Mouse (Mus musculus): ENCODE measurements around the gene Camk1. TPM values are rescaled to one million over a fixed set of nuclear protein-coding genes. Genes with fewer than 3 reads are reported as not detected.
A peak's percentile ranks its signal among the peaks of the same experiment; 100 is the strongest.

The Camk1 gene
- polyA plus RNA-seq, 1 experiment from 2014 or later: 132 TPM

DNA sequence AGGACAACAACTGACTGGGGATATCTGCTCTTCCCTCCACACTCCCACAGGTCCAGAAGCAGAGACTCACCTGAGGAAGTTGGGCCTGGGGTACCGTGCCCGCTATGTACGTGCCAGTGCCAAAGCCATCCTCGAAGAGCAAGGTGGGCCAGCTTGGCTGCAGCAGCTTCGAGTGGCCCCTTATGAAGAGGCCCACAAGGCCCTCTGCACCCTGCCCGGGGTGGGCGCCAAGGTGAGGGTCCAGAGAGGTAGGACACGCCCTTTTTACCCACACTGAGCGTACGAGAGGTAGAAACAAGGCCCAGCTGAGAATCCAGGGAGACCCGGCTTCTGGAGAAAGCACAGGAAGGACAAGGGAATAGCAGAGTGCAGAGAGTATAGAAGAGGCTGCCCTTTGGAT is 12.1 kb downstream of the Camk1 start:
- Histone ChIP-seq H3K4me1 (ENCODE audit: control insufficient read depth, insufficient read depth, low read length) (peaks cover 8% of the 10 kb centered on the region), H3K27ac (ENCODE audit: low read length) (no peak overlapping the region), H3K27me3 (ENCODE audit: control insufficient read depth, insufficient read depth, low read depth, low read length) (no peaks in the 10 kb centered on the region), H3K9me3 (replicated peaks; ENCODE audit: control insufficient read depth, low read length, poor library complexity, severe bottlenecking) (no peaks in the 10 kb centered on the region), H3K4me3 (ENCODE audit: low read depth, low read length) (no peak overlapping the region), H3K4me2 (ENCODE audit: low read length) (no peak overlapping the region), H3K36me3 (ENCODE audit: control insufficient read depth, insufficient read depth, low read length) (0 out of 2 replicates have a peak, but pooled peaks cover 9% of the 10 kb centered on the region), H3K9ac (ENCODE audit: low read depth, low read length) (no peak overlapping the region)
- WGBS: 93% methylated on average over 11 of the region's 11 CpGs
- no peak for ATAC-seq

DNA sequence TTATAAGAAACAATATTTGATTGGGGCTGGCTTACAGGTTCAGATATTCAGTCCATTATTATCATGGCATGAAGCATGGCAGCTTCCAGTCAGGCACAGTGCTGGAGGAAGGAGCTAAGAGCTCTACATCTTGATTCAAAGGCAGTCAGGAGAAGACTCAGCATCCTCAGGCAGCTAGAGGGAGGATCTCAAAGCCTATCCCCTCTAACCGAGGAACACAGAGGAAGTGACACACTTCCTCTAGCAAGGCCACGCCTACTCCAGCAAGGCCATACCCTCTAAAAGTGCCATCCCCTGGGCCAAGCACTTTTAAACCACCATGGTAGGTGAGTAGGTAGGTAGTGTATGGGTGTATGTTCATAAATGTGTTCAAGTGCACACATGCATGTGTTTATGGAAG is 13.2 kb downstream of the Camk1 start:
- Histone ChIP-seq H3K27me3 (ENCODE audit: control insufficient read depth, insufficient read depth, low read depth, low read length) (no peaks in the 10 kb centered on the region), H3K36me3 (ENCODE audit: control insufficient read depth, insufficient read depth, low read length) (no peaks in the 10 kb centered on the region), H3K4me2 (ENCODE audit: low read length) (no peak overlapping the region), H3K9me3 (replicated peaks; ENCODE audit: control insufficient read depth, low read length, poor library complexity, severe bottlenecking) (no peaks in the 10 kb centered on the region), H3K4me1 (ENCODE audit: control insufficient read depth, insufficient read depth, low read length) (peaks cover 13% of the 10 kb centered on the region), H3K27ac (ENCODE audit: low read length) (no peak overlapping the region), H3K9ac (ENCODE audit: low read depth, low read length) (no peak overlapping the region), H3K4me3 (ENCODE audit: low read depth, low read length) (no peak overlapping the region)
- ATAC-seq: no peak
- 56% methylated on average over 2 of the region's 2 CpGs for WGBS

GRCm38 (mm10) chr6:113329396-113329795 is 14.4 kb downstream of the Camk1 start:
- H3K4me1 ChIP-seq (ENCODE audit: control insufficient read depth, insufficient read depth, low read length): peaks cover 15% of the 10 kb centered on the region
- H3K4me2 ChIP-seq (ENCODE audit: low read length): no peak overlapping the region
- no peaks in the 10 kb centered on the region for H3K9me3 ChIP-seq (replicated peaks; ENCODE audit: control insufficient read depth, low read length, poor library complexity, severe bottlenecking)
- no peaks in the 10 kb centered on the region for H3K27me3 ChIP-seq (ENCODE audit: control insufficient read depth, insufficient read depth, low read depth, low read length)
- H3K36me3 ChIP-seq (ENCODE audit: control insufficient read depth, insufficient read depth, low read length): 0 out of 2 replicates have a peak, but pooled peaks cover under 1% of the 10 kb centered on the region
- no peak overlapping the region for H3K27ac ChIP-seq (ENCODE audit: low read length)
- 100% methylated on average over 1 of the region's 1 CpGs for WGBS
- H3K9ac ChIP-seq (ENCODE audit: low read depth, low read length): no peak overlapping the region
- ATAC-seq: no peak
- no peak overlapping the region for H3K4me3 ChIP-seq (ENCODE audit: low read depth, low read length)

GRCm38 (mm10) chr6:113326533-113327315 is 17.1 kb downstream of the Camk1 start, which contains the start of gene Ogg1:
Ogg1 (plus strand) TSS chr6:113326972.
- H3K27me3 ChIP-seq (ENCODE audit: control insufficient read depth, insufficient read depth, low read depth, low read length): no peaks in the 10 kb centered on the region
- ATAC-seq: peak; percentile 99

GRCm38 (mm10) chr6:113315972-113316371 is 27.8 kb downstream of the Camk1 start:
- Histone ChIP-seq H3K36me3 (ENCODE audit: control insufficient read depth, insufficient read depth, low read length) (peaks cover 57% of the 10 kb centered on the region), H3K27me3 (ENCODE audit: control insufficient read depth, insufficient read depth, low read depth, low read length) (no peaks in the 10 kb centered on the region), H3K9ac (ENCODE audit: low read depth, low read length) (no peak overlapping the region), H3K4me2 (ENCODE audit: low read length) (no peak overlapping the region), H3K4me1 (ENCODE audit: control insufficient read depth, insufficient read depth, low read length) (no peaks in the 10 kb centered on the region), H3K9me3 (replicated peaks; ENCODE audit: control insufficient read depth, low read length, poor library complexity, severe bottlenecking) (no peaks in the 10 kb centered on the region), H3K27ac (ENCODE audit: low read length) (no peak overlapping the region), H3K4me3 (ENCODE audit: low read depth, low read length) (no peak overlapping the region)
- no peak for ATAC-seq
- WGBS: 97% methylated on average over 3 of the region's 3 CpGs

More at GRCm38 (mm10) chr6:113326533-113327315, 17.1 kb downstream of the Camk1 start, which contains the start of gene Ogg1:
- Histone ChIP-seq H3K4me2 (ENCODE audit: low read length) (peak within 1 kb of the TSS; percentile 92), H3K36me3 (ENCODE audit: control insufficient read depth, insufficient read depth, low read length) (peaks cover 21% of the 10 kb centered on the region; the same call in 1 of the 2 replicates), H3K9ac (ENCODE audit: low read depth, low read length) (peak within 1 kb of the TSS; percentile 69), H3K27ac (ENCODE audit: low read length) (peak within 1 kb of the TSS; percentile 83), H3K9me3 (replicated peaks; ENCODE audit: control insufficient read depth, low read length, poor library complexity, severe bottlenecking) (no peaks in the 10 kb centered on the region), H3K4me3 (ENCODE audit: low read depth, low read length) (peak within 1 kb of the TSS; percentile 58), H3K4me1 (ENCODE audit: control insufficient read depth, insufficient read depth, low read length) (peaks cover 15% of the 10 kb centered on the region)
- under 1% methylated on average over 52 of the region's 52 CpGs for WGBS

DNA sequence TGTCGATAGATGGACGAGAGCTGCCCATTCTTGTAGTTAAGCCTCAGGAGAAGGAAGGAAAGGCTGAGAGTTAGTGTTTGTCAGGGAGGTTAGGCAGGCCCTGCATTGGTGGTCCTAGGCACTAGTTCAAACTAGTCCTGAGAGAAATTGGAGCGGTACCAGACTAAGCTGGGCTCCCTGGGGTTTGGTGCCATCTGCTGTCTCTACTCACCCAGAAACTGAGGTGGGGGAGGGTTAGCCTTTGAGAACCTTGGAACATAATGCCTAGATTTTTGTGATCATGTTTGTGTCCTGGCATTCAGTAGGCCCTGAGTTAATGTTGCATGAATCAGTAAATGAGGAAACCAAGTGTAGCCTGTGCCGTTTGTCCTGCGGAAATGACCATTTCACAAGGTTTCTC is 35.6 kb downstream of the Camk1 start:
- Histone ChIP-seq H3K4me3 (ENCODE audit: low read depth, low read length) (peak overlapping the region; percentile 97), H3K27ac (ENCODE audit: low read length) (no peak overlapping the region), H3K27me3 (ENCODE audit: control insufficient read depth, insufficient read depth, low read depth, low read length) (no peaks in the 10 kb centered on the region), H3K36me3 (ENCODE audit: control insufficient read depth, insufficient read depth, low read length) (peaks cover 6% of the 10 kb centered on the region; the same call in 1 of the 2 replicates), H3K4me2 (ENCODE audit: low read length) (peak overlapping the region; percentile 98), H3K4me1 (ENCODE audit: control insufficient read depth, insufficient read depth, low read length) (peaks cover 17% of the 10 kb centered on the region), H3K9ac (ENCODE audit: low read depth, low read length) (peak overlapping the region; percentile 96), H3K9me3 (replicated peaks; ENCODE audit: control insufficient read depth, low read length, poor library complexity, severe bottlenecking) (no peaks in the 10 kb centered on the region)
- no peak for ATAC-seq
- 37% methylated on average over 5 of the region's 5 CpGs for WGBS

- peaks cover 17% of the 10 kb centered on the region for H3K4me1 ChIP-seq (ENCODE audit: control insufficient read depth, insufficient read depth, low read length)
- H3K4me2 ChIP-seq (ENCODE audit: low read length): peak overlapping the region; percentile 98
- H3K9me3 ChIP-seq (replicated peaks; ENCODE audit: control insufficient read depth, low read length, poor library complexity, severe bottlenecking): no peaks in the 10 kb centered on the region
- peak overlapping the region; percentile 99 for H3K27ac ChIP-seq (ENCODE audit: low read length)
- WGBS: under 1% methylated on average over 34 of the region's 34 CpGs
- peak; percentile 2; the same call in 1 of the 2 replicates for ATAC-seq
- peak overlapping the region; percentile 97 for H3K4me3 ChIP-seq (ENCODE audit: low read depth, low read length)
- peaks cover 6% of the 10 kb centered on the region; the same call in 1 of the 2 replicates for H3K36me3 ChIP-seq (ENCODE audit: control insufficient read depth, insufficient read depth, low read length)
- peak overlapping the region; percentile 96 for H3K9ac ChIP-seq (ENCODE audit: low read depth, low read length)
- H3K27me3 ChIP-seq (ENCODE audit: control insufficient read depth, insufficient read depth, low read depth, low read length): no peaks in the 10 kb centered on the region
Observed at GRCm38 (mm10) chr6:113307481-113308121, 36.2 kb downstream of the Camk1 start.

- Histone ChIP-seq H3K4me1 (ENCODE audit: control insufficient read depth, insufficient read depth, low read length) (peaks cover 17% of the 10 kb centered on the region), H3K27ac (ENCODE audit: low read length) (peak within 1 kb of the TSS; percentile 99), H3K27me3 (ENCODE audit: control insufficient read depth, insufficient read depth, low read depth, low read length) (no peaks in the 10 kb centered on the region), H3K9ac (ENCODE audit: low read depth, low read length) (peak within 1 kb of the TSS; percentile 96), H3K9me3 (replicated peaks; ENCODE audit: control insufficient read depth, low read length, poor library complexity, severe bottlenecking) (no peaks in the 10 kb centered on the region), H3K4me3 (ENCODE audit: low read depth, low read length) (peak within 1 kb of the TSS; percentile 97), H3K4me2 (ENCODE audit: low read length) (peak within 1 kb of the TSS; percentile 98), H3K36me3 (ENCODE audit: control insufficient read depth, insufficient read depth, low read length) (peaks cover 6% of the 10 kb centered on the region; the same call in 1 of the 2 replicates)
- peak; percentile 76 for ATAC-seq
- WGBS: 0% methylated on average over 32 of the region's 32 CpGs
Observed at GRCm38 (mm10) chr6:113306986-113307349, 36.8 kb downstream of the Camk1 start, which contains the start of gene Brpf1. Brpf1 (plus strand) TSS chr6:113307137.
